Mouse (Mus musculus): ENCODE measurements around the gene Olfr706.
"Not testable (repeated sequence)": the region's sequence is repeated elsewhere in the genome, so short reads cannot be mapped to it uniquely, and the experiment has no call there.

Olfr706 gene

DNA sequence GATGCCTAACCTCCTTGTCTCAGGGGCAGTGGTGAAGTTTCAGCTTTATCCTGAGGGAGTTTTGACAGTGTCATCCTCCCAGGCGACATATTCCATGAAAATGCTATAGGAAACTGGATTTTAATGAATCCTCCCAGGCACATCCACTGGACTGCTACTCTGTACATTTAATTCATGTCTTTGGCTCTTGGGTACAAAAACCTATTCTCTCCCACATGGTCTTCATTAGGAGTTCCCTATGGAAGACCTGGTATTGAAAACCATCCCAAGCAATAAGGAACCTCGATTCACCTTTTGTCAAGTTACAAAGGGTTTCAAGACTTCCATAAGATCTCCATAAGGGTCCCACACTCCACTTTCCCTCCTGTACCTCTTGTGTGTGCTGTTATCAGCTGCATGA lies at the start of gene Olfr706:
Gene Olfr706 (minus strand): TSS at position 101 of the 400 bp plus-strand sequence.
- no peak for DNase-seq (ENCODE audit: low read depth, low spot score)

DNA sequence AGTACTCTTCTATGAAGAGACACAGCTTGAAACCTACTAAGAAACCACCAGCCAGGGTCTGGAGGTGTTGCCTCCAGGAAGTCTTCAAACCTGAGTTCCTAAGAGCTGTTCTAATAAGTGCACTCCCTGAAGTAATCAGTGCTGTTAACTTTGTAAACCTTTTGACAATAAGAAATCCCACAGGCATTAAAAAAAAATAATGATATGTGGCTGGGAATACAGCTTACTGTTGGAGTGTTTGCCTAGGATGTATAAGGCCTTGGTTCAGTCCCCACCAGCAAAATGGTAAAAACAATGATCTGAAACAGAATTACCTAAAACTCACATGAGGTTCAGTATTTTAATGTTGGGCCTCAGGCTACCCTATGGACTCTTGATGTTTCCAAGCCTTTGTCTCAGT lies 44.2 kb upstream of the Olfr706 start, which contains the start of gene Olfr709-ps1:
Gene Olfr709-ps1 (minus strand): TSS at position 101 of the 400 bp plus-strand sequence.
- no peak for DNase-seq (ENCODE audit: low read depth, low spot score)

DNA sequence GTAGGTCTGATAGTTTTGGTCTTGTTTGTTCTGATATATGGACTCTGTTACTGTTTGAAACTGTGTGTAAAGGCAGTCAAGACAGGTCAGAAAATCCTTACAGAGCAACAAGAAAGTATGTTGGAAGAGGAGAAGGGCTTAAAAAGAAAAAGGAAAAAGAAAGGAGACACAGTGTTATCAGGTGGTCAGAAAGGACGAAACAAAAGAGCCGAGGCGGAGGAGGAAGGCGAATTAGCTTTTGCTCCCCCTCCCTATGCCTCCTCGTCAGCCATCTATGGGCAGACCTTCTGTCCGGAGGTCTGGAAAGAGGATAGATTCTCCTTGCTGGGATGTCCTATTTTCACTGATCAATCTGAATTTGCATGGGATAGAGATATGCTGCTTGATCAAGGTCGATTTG lies 33.0 kb upstream of the Olfr706 start:
- not testable (repeated sequence) for DNase-seq (ENCODE audit: low read depth, low spot score)

DNA sequence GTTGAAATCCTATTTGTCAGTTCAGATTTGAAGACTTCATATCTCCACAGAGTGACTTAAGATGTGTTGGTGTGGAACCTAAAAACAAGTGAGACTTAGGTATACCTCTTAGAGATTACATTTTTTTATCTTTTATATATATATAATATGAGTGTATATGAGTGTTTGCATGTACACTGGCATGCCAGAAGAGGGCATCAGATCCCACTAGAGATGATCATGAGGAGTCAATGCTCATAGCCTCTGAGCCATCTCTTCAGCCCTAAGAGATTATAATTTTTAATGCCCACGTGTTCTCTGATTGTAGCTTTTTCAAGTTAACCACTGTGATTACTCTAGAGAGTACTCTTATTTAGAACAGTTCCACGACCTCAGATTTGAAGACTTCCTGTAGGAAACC lies 19.7 kb upstream of the Olfr706 start, which contains the start of gene Olfr1532-ps1:
Gene Olfr1532-ps1 (plus strand): TSS at position 326 of the 400 bp plus-strand sequence.
- no peak for DNase-seq (ENCODE audit: low read depth, low spot score)

DNA sequence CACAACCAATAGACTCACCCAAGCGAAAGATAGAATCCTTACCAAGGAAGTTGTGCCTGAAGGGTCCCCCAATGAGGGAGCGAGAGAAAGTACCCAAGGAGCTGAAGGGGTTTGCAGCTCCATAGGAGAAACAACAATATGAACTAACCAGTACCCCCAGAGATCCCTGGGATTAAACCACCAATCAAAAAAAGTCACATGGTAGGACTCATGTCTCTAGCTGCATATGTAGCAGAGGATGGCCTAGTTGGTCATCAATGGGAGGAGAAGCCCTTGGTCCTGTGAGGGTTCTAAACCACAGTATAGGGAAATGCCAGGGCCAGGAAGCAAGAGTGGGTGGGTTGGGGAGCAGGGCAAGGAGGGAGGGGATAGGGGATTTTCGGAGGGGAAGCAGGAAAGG lies 13.2 kb upstream of the Olfr706 start, which contains the start of gene Olfr707:
Gene Olfr707 (minus strand): TSS at position 101 of the 400 bp plus-strand sequence.
- DNase-seq (ENCODE audit: low read depth, low spot score) = not testable (repeated sequence)

DNA sequence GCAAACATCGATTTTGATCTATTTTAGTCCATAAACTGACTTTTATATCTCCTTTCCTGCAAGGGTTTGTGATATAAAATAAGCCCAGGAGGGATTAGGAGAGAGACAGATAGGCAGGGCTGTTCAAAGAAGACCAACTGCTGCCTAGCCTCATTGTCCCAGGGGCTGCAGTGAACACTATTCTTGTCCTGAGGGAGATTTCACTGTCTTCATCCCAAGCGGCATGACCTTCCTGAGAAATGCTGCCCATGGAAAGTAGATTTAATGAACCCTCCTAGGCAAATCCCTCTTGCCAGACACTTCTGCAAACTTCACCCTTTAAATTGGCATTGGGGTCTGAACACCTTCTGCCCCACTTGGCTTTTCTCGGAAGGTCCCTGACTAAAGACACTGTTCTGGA lies 11.2 kb downstream of the Olfr706 start, which contains the start of gene Olfr705:
Gene Olfr705 (minus strand): TSS at position 101 of the 400 bp plus-strand sequence.
- no peak for DNase-seq (ENCODE audit: low read depth, low spot score)

DNA sequence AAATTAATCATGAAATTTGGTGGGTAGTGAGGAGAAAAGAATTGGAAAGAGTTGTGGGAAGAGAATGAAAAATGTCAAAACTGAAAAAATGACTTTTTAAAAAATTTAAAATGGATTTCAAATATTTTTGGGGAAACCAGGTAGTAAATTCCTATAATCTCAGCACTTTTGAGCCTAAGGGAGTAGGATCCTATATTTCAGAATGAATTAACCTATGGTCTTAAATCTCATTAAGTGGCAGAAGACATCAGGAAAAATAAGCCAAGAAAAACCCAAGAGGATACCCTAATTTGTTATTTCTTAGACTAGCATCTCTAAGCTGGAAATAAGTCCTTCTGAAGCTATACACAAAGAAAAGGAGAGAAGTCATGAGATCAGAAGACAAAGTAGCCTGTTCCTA lies 25.1 kb downstream of the Olfr706 start, which contains the start of gene Olfr704:
Gene Olfr704 (plus strand): TSS at position 301 of the 400 bp plus-strand sequence.
- DNase-seq (ENCODE audit: low read depth, low spot score) = no peak

DNA sequence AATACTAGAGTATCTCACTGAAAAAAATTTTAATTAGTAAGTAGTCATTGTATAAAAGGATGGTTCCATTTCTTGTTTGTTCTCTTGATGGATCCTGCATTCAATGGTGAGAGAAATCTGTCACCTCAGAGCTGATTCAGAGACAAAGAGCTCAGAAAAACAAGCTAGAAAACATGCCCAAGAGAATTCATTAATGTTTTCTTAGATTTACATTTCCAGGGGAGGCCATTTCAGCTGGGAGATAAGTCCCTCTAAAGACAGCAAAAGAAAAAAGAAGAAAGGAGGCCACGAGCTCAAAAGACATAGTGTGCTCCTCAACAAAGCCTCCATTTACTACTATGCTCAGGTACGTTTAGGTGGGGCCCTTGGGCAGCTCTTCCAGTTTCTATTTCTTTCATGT lies 44.9 kb downstream of the Olfr706 start, which contains the start of gene Olfr703:
Gene Olfr703 (plus strand): TSS at position 301 of the 400 bp plus-strand sequence.
- DNase-seq (ENCODE audit: low read depth, low spot score) = no peak

DNA sequence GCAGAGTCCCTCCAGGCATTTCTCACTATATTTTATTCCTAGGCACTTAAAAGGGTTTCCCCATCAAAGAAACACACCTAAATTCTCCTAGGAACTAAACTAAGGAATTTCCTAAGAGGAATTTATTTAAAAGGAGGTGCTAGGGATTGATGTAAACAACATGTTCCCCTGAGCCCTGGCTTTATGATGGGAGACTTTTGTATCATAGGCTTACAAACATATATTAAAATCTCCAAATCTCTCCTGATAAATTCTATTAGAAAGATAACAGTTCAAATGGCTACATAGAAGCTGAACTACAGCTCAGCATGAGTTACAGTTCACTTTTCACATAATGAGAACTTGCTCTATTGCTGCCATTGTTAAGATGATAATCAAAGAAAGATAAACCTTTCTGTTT lies 54.2 kb downstream of the Olfr706 start, which contains the start of gene Olfr702:
Gene Olfr702 (minus strand): TSS at position 101 of the 400 bp plus-strand sequence.
- no peak for DNase-seq (ENCODE audit: low read depth, low spot score)
